Mouse (Mus musculus): ENCODE results near the gene Spns3.

GRCm38 (mm10) chr11:72547181-72547580 lies 3.1 kb downstream of the Spns3 start:
- no peak for TF ChIP-seq CTCF (IDR thresholded peaks at IDR 0.05; ENCODE audit: borderline replicate concordance, control insufficient read depth, extremely low read depth, insufficient read depth, low read length, poor library complexity)
- TF ChIP-seq POLR2A (IDR thresholded peaks at IDR 0.05; ENCODE audit: control insufficient read depth, extremely low read depth, insufficient read depth, low read length, poor library complexity): no peak
